Comparison of ENCODE assay signal across 8 mouse cellular contexts in the genomic region with DNA sequence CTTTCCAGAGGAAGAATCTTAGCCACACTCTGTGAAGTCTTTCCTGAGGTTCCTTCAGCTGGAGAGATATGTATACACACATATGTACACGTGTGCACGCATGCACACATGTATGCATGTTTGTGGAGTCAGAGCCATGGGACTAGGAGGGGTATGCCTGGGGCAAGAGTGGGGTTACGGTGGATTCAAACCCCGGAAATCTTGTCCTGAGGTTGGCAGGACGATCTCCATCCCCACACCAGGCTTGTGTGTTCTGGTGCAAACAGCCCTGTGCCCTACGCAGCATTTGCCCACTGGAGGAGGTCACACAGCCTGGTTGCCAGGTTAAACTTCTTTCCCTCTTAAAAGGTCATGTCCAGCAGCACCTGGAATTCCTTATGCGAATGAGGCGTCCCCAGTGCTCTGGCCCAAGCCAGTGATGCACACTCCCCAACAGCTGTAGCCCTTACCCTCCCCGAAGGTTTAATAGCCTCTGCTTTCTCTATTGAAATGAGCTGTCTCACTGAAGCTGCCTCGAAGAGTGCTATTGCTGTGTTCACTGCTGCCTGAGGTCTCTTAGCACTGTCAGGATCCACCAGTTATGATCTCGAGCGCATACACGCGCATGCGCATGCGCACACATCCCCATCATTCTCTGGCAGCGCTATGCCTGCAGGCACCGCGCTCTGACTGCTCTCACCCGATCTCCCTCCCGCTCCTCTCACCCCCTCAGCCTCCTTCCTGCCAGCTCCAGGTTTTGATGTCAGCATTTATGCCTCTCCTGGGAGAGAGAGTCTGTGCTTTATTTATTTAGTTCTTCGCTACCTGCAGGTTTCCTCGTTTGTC.
DNase-seq lines count a peak whose midpoint lies in the region; ATAC-seq and TF ChIP-seq lines count a peak whose summit lies in the region.

No protein-coding gene starts in this region.

- DNase-seq in adrenal gland, adult 2 months, result peak; percentile 45
- DNase-seq in adrenal gland, adult 18-20 months (ENCODE audit: low spot score in 2 of 2), result no peak
- DNase-seq in cerebellum, adult 9-10 months, result peak; percentile 82
- peak; percentile 26 for DNase-seq in kidney, adult 9 months
- DNase-seq in limb, embryonic 11.5 days (ENCODE audit: low spot score), result peak; percentile 55
- peak; percentile 37 for DNase-seq in neural tube, embryonic 10.5 days (ENCODE audit: extremely low spot score, low spot score)
- DNase-seq in thymus, adult 2 months, result peak; percentile 51

- H3K4me1 ChIP-seq in limb, embryonic 11.5 days (ENCODE audit: control insufficient read depth, insufficient read depth, low read length), result no peaks in the 10 kb centered on the region
- H3K4me1 ChIP-seq in thymus, adult 2 months (replicated peaks; ENCODE audit: control insufficient read depth, insufficient read depth, low read length), result peaks cover 2% of the 10 kb centered on the region

- H3K27me3 ChIP-seq in limb, embryonic 11.5 days (ENCODE audit: control insufficient read depth, insufficient read depth, low read length), result no peaks in the 10 kb centered on the region
- no peaks in the 10 kb centered on the region for H3K27me3 ChIP-seq in thymus, adult 2 months (ENCODE audit: control insufficient read depth, insufficient read depth, low read length)

- peak; percentile 95 for ATAC-seq in frontal cortex, adult (ENCODE audit: low TSS enrichment)
- 0 out of 2 replicates have a peak, but pooled peaks have one; percentile 51 for ATAC-seq in limb, embryonic 11.5 days (ENCODE audit: insufficient number of reproducible peaks, low FRiP score, low TSS enrichment, low read depth)

- no peak for TF ChIP-seq CTCF in thymus, adult 2 months (IDR thresholded peaks at IDR 0.05; ENCODE audit: borderline replicate concordance, control insufficient read depth, extremely low read depth, insufficient read depth, low read length, poor library complexity)

- no peak overlapping the region for H3K4me2 ChIP-seq in limb, embryonic 11.5 days (ENCODE audit: low read depth, severe bottlenecking)

- no peak overlapping the region for H3K4me3 ChIP-seq in limb, embryonic 11.5 days (ENCODE audit: low read depth, low read length)
- H3K4me3 ChIP-seq in thymus, adult 2 months (ENCODE audit: control insufficient read depth, insufficient read depth, low read length), result no peak overlapping the region

- WGBS in limb, embryonic 11.5 days, result 68% methylated on average over 23 of the region's 23 CpGs
- 80% methylated on average over 23 of the region's 23 CpGs for WGBS in thymus, adult 2 months

- no peak for TF ChIP-seq POLR2A in thymus, adult 2 months (IDR thresholded peaks at IDR 0.05; ENCODE audit: control insufficient read depth, extremely low read depth, insufficient read depth, low read length, poor library complexity)

- H3K9me3 ChIP-seq in limb, embryonic 11.5 days (ENCODE audit: control insufficient read depth, low read length), result no peaks in the 10 kb centered on the region

- H3K36me3 ChIP-seq in limb, embryonic 11.5 days (ENCODE audit: control insufficient read depth, insufficient read depth, low read length), result peaks cover 3% of the 10 kb centered on the region; the same call in 1 of the 2 replicates
- H3K36me3 ChIP-seq in thymus, adult 2 months (ENCODE audit: control insufficient read depth, insufficient read depth, low read length), result no peaks in the 10 kb centered on the region

- no peak overlapping the region for H3K9ac ChIP-seq in limb, embryonic 11.5 days (ENCODE audit: low read length)

- H3K27ac ChIP-seq in limb, embryonic 11.5 days (replicated peaks; ENCODE audit: low read depth, low read length), result no peak overlapping the region
- no peak overlapping the region for H3K27ac ChIP-seq in thymus, adult 2 months (ENCODE audit: control insufficient read depth, insufficient read depth, low read length)

Comparison
In these comparisons a context has a peak if more than half of its experiments do, and no peak if none do; other contexts are left out.
1. DNase-seq: peak in adrenal gland, adult 2 months (single experiment), cerebellum, adult 9-10 months (single experiment), kidney, adult 9 months (single experiment), limb, embryonic 11.5 days (single experiment), neural tube, embryonic 10.5 days (single experiment) and thymus, adult 2 months (single experiment); none in adrenal gland, adult 18-20 months (0 of 2).